Mouse (Mus musculus): ENCODE measurements around the gene Olfr1373. TPM values are rescaled to one million over a fixed set of nuclear protein-coding genes. Genes with fewer than 3 reads are reported as not detected.
"Not testable (repeated sequence)": the region's sequence is repeated elsewhere in the genome, so short reads cannot be mapped to it uniquely, and the experiment has no call there.

The Olfr1373 gene
- polyA plus RNA-seq (2012; rRNA removed) = not detected in 2 replicates

DNA sequence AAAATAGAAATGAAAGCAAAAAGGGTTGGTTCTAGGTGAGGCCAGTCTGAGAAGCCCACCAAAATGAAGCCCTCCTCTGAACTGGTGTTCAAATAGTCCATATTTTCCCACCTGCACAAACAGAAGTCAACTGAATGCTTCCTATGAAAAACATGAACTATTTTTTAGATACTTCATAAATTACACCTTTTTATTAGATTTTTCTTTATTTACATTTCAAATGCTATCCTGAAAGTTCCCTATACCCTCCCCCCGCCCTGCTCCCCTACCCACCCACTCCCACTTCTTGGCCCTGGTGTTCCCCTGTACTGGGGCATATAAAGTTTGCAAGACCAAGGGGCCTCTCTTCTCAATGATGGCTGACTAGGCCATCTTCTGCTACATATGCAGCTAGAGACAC lies at the start of gene Olfr1373:
Gene Olfr1373, minus strand, starts transcription at position 101 of the 400 bp plus-strand sequence.
- not testable (repeated sequence) for H3K27ac ChIP-seq (ENCODE audit: insufficient read depth, low read length); H3K4me3 ChIP-seq (ENCODE audit: insufficient read depth, low read length); H3K4me1 ChIP-seq (ENCODE audit: control insufficient read depth, insufficient read depth, low read length)

DNA sequence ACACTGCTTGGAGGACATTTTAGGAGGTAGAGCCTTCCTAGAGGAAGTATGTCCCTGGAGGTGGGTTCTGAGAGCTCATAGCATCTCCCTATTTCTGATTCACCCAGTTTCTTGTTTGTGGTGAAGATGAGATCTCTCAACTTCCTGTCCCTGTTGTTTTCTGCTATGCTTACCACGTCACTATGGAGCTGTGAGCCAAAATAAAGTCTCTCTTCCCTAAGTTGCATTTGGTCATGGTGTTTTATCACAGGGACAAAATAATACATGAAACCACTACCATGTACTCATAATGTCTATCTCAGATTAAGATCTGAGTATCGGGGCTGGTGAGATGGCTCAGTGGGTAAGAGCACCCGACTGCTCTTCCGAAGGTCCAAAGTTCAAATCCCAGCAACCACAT lies 35.3 kb upstream of the Olfr1373 start:
- H3K4me1 ChIP-seq (ENCODE audit: control insufficient read depth, insufficient read depth, low read length); H3K4me3 ChIP-seq (ENCODE audit: insufficient read depth, low read length); H3K27ac ChIP-seq (ENCODE audit: insufficient read depth, low read length): not testable (repeated sequence)

DNA sequence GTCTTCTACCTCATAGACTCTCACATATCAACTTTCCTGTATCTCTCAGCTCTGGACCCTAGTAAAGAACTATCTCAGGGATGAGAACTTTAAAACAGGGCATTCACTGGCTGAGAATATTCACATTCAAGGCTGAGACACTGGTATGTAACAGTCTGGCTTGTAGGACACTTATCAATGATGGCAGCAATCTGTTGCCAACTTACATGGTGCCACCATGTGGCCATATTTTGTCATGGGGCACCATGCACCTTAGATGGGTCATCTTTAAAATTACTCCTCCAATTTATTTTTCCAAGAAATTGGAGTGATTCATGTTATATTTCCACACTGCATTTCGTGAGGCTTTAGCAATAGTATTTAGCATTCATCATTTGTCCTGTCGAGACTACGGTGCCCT lies 34.6 kb upstream of the Olfr1373 start:
- not testable (repeated sequence) for H3K27ac ChIP-seq (ENCODE audit: insufficient read depth, low read length); H3K4me3 ChIP-seq (ENCODE audit: insufficient read depth, low read length); H3K4me1 ChIP-seq (ENCODE audit: control insufficient read depth, insufficient read depth, low read length)

DNA sequence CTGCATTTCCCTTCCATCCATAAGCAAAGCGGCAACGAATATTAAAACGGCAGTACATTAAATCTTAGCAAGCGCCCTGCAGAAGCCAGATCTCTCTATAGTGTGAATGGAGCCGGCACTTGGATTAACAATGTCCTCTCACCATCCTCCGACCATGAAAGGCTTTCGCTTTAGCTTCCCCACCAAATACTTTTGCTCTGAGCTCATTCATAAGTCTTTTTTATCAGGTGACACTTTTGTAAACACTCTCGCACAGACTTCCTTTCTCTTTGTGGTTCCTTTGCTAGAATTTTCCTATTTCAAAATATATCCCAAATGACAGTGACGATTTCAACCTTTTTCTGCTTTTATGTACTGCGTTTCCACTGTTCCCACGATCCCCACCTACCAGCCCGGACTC lies 23.1 kb upstream of the Olfr1373 start:
- peak overlapping the region; percentile 35; the same call in 1 of the 2 replicates for H3K4me3 ChIP-seq (ENCODE audit: insufficient read depth, low read length)

DNA sequence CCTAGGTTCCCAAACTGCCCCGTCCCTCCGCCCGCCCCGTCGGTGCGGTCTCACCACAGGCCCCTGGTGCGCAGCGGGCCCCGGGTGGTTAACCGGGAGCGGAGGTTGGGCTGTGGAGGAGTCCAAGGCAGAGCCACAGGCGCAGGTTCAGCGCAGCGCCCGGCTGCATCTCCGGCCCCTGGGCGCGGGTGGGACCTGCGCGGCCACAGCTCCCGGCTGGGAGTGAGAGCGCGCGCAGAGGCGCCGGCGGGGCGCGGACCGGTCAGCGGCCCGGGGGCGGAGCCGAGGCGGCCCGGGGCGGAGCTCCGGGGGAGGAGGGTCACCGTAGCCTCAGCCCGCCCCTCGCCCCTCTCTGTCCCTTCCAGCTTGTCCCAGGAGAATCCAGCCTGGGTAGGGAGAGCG lies 22.6 kb upstream of the Olfr1373 start:
- peak overlapping the region; percentile 35; the same call in 1 of the 2 replicates for H3K4me3 ChIP-seq (ENCODE audit: insufficient read depth, low read length)
- not testable (repeated sequence) for H3K27ac ChIP-seq (ENCODE audit: insufficient read depth, low read length); H3K4me1 ChIP-seq (ENCODE audit: control insufficient read depth, insufficient read depth, low read length)

More for the DNA sequence above, 23.1 kb upstream of the Olfr1373 start:
- Histone ChIP-seq H3K4me1 (ENCODE audit: control insufficient read depth, insufficient read depth, low read length) (peaks cover 1% of the 10 kb centered on the region), H3K27ac (ENCODE audit: insufficient read depth, low read length) (no peak overlapping the region)
- no peak for TF ChIP-seq POLR2A (IDR thresholded peaks at IDR 0.05; ENCODE audit: extremely low read depth, insufficient read depth, low read length)
- TF ChIP-seq CTCF (IDR thresholded peaks at IDR 0.05; ENCODE audit: extremely low read depth, insufficient read depth, low read length) = no peak

DNA sequence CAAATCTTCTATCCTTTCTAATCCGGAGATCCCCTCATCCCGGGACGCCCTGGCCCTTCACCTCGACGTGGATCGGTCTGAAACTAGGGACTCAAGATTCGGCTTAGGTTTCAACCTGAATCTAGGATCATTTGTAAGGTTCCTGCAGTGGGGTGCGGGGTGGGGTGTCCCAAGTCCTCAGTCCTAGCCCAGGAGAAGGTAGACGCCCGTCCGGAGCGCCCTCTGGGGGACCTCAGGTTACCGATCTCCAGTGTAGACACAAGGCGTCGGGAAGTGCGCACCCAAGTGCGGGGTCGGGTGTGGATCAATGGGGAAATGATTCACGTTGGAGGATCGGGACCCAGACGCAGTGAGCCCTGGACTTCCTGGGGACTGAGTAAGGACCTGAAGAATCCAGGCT lies 21.8 kb upstream of the Olfr1373 start:
- Histone ChIP-seq H3K27ac (ENCODE audit: insufficient read depth, low read length) (no peak overlapping the region), H3K4me1 (ENCODE audit: control insufficient read depth, insufficient read depth, low read length) (peaks cover 1% of the 10 kb centered on the region), H3K4me3 (ENCODE audit: insufficient read depth, low read length) (no peak overlapping the region)
- TF ChIP-seq POLR2A (IDR thresholded peaks at IDR 0.05; ENCODE audit: extremely low read depth, insufficient read depth, low read length) = no peak
- no peak for TF ChIP-seq CTCF (IDR thresholded peaks at IDR 0.05; ENCODE audit: extremely low read depth, insufficient read depth, low read length)

DNA sequence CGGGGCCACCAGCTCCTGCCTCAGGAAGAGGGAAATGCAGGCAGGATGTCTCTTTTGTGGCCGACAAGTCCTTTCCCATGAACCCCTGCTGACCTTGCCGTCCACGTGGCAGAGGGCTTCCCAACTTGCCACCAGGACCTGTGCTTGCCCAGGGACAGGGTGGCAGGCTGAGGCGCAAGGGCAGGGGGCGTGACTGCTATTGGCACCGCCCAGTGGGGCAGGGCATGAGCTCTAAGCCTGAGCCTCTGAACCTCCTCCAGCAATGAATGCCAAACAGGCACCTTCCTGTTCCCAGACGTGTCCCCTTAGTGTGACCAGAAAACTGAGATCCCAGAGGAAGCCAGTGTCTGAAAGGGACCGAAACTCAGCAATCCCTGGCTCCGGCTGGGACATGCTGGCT lies 18.6 kb upstream of the Olfr1373 start:
- TF ChIP-seq POLR2A (IDR thresholded peaks at IDR 0.05; ENCODE audit: extremely low read depth, insufficient read depth, low read length) (no peak), CTCF (IDR thresholded peaks at IDR 0.05; ENCODE audit: extremely low read depth, insufficient read depth, low read length) (no peak)
- peaks cover 1% of the 10 kb centered on the region for H3K4me1 ChIP-seq (ENCODE audit: control insufficient read depth, insufficient read depth, low read length)
- H3K4me3 ChIP-seq (ENCODE audit: insufficient read depth, low read length) = no peak overlapping the region
- no peak overlapping the region for H3K27ac ChIP-seq (ENCODE audit: insufficient read depth, low read length)

DNA sequence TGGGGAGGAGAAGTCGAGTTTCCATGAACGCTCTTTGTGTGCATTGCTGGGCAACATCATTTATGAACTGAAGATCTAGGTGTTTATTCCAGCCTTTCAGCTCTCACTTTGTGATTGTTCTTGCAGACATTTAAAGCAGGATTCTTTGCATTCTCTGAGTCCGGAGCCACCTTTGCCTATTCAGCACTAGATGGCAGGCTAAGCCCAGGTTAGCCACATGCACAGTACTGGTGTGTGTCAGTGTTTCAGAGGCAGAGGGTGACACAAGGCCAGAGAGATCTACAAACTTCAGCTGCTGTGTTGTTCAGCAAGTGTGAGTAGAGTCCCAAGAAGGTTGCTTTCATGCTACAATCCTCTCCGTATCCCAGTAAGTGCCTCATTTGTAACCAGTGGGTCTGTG lies 1.7 kb downstream of the Olfr1373 start:
- not testable (repeated sequence) for H3K4me3 ChIP-seq (ENCODE audit: insufficient read depth, low read length); H3K27ac ChIP-seq (ENCODE audit: insufficient read depth, low read length); H3K4me1 ChIP-seq (ENCODE audit: control insufficient read depth, insufficient read depth, low read length)
- TF ChIP-seq CTCF (IDR thresholded peaks at IDR 0.05; ENCODE audit: extremely low read depth, insufficient read depth, low read length) = peak; percentile 79

DNA sequence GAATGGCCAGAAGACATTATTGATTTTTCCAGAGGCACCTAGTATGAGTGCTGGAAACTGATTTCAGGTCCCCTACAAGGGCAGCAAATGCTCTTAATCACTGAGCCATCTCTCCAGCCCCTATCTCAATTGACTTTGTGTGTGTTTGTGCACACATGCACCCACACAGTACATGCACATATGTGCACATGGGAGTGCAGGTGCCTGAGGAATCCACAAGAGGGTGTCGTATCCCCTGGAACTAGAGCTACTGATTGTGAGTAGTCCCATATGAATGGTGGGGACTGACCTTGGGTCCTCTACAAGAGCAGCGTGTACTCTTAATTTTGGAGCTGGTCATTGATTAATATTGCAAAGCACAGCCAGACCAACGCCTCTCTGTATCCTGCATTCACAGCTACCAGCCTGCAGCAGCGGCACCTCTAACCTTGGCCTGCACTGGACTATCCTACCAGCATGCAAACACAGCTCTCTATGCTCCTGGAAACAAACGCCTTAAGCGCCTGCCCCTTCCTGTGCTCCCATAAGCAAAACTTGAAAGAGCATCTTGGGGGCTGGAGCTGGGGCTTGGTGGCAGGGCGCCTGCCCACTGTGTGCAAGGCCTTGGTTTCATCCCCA lies 14.8 kb downstream of the Olfr1373 start:
- TF ChIP-seq POLR2A (IDR thresholded peaks at IDR 0.05; ENCODE audit: extremely low read depth, insufficient read depth, low read length) = no peak
- no peak for TF ChIP-seq CTCF (IDR thresholded peaks at IDR 0.05; ENCODE audit: extremely low read depth, insufficient read depth, low read length)
- H3K4me3 ChIP-seq (ENCODE audit: insufficient read depth, low read length) = no peak overlapping the region
- H3K4me1 ChIP-seq (ENCODE audit: control insufficient read depth, insufficient read depth, low read length) = peaks cover 15% of the 10 kb centered on the region
- H3K27ac ChIP-seq (ENCODE audit: insufficient read depth, low read length) = no peak overlapping the region; the same call in 1 of the 2 replicates

DNA sequence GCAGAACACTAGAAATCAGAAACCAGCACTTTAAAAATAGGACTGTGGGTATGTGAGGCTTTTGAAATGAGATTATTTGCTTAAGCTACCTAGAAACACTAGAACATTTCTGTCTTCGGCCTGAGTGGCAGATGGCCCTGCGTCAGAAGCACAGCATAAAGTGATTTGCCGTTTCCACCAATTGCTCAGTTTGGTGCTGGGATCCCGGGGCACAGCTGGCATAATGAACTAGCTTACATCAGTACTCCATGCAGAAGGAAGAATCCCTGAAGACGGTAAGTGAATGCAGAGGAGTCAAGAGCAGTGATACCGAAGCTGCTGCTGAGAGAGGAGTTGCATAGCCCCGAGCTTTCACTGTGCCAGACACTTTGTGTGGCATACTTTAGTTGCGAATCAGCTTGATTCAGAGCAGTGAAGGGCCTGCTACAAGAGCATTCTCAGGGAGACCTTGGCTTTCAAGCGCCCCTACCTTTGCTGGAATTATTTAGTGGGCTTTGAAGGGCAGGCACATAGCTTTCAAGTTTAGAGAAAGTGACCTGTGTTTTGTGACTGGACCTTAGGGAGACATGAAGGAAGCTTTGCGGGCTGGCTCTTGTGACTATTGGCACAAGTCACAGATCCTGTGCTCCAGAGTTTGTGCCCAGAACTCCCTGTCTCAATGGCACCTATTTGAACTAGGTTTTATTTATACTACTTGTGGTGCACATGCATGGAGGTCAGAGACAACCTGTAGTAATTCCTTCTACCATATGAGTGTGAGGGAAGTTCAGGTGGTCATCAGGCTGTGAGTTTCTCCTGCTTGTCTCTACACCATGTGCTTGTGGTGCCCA lies 15.5 kb downstream of the Olfr1373 start:
- Histone ChIP-seq H3K27ac (ENCODE audit: insufficient read depth, low read length) (peak overlapping the region; percentile 20; the same call in 1 of the 2 replicates), H3K4me3 (ENCODE audit: insufficient read depth, low read length) (no peak overlapping the region), H3K4me1 (ENCODE audit: control insufficient read depth, insufficient read depth, low read length) (peaks cover 15% of the 10 kb centered on the region)
- TF ChIP-seq POLR2A (IDR thresholded peaks at IDR 0.05; ENCODE audit: extremely low read depth, insufficient read depth, low read length) = 0 out of 2 replicates have a peak, but pooled peaks have one; percentile 41
- no peak for TF ChIP-seq CTCF (IDR thresholded peaks at IDR 0.05; ENCODE audit: extremely low read depth, insufficient read depth, low read length)

All from cortical plate, adult 2 months (tissue).